Mouse (Mus musculus): ENCODE data around the gene Dync2h1. TPM values are rescaled to one million over a fixed set of nuclear protein-coding genes. Genes with fewer than 3 reads are reported as not detected.

Dync2h1 gene
- polyA plus RNA-seq, 1 experiment from 2014 or later, result 11.6 TPM

GRCm38 (mm10) chr9:7154391-7154790 is 29.9 kb downstream of the Dync2h1 start:
- no peak overlapping the region for H3K4me2 ChIP-seq (replicated peaks)
- 83% methylated on average over 2 of the region's 2 CpGs for WGBS
- no peaks in the 10 kb centered on the region for H3K4me1 ChIP-seq (replicated peaks)
- no peak overlapping the region for H3K27ac ChIP-seq
- no peak for ATAC-seq
- H3K27me3 ChIP-seq (replicated peaks), result no peaks in the 10 kb centered on the region
- H3K4me3 ChIP-seq (replicated peaks), result no peak overlapping the region
- no peaks in the 10 kb centered on the region for H3K9me3 ChIP-seq
- no peaks in the 10 kb centered on the region for H3K36me3 ChIP-seq
- no peak overlapping the region for H3K9ac ChIP-seq

- H3K4me2 ChIP-seq (replicated peaks), result no peak overlapping the region
These were observed 61.4 kb downstream of the Dync2h1 start for GRCm38 (mm10) chr9:7122863-7123262.

GRCm38 (mm10) chr9:7110166-7110565 is 74.1 kb downstream of the Dync2h1 start:
- WGBS, result 54% methylated on average over 1 of the region's 1 CpGs
- Histone ChIP-seq H3K27me3 (replicated peaks) (no peaks in the 10 kb centered on the region), H3K4me3 (replicated peaks) (no peak overlapping the region), H3K4me1 (replicated peaks) (no peaks in the 10 kb centered on the region), H3K27ac (no peak overlapping the region), H3K9ac (no peak overlapping the region), H3K9me3 (no peaks in the 10 kb centered on the region), H3K4me2 (replicated peaks) (no peak overlapping the region), H3K36me3 (no peaks in the 10 kb centered on the region)
- ATAC-seq, result no peak

More at GRCm38 (mm10) chr9:7122863-7123262, 61.4 kb downstream of the Dync2h1 start:
- ATAC-seq, result no peak
- no peaks in the 10 kb centered on the region for H3K27me3 ChIP-seq (replicated peaks)
- H3K4me3 ChIP-seq (replicated peaks), result no peak overlapping the region
- no peaks in the 10 kb centered on the region for H3K9me3 ChIP-seq
- H3K27ac ChIP-seq, result no peak overlapping the region
- 90% methylated on average over 2 of the region's 2 CpGs for WGBS
- H3K9ac ChIP-seq, result no peak overlapping the region
- H3K4me1 ChIP-seq (replicated peaks), result no peaks in the 10 kb centered on the region
- H3K36me3 ChIP-seq, result no peaks in the 10 kb centered on the region

- Histone ChIP-seq H3K27me3 (replicated peaks) (no peaks in the 10 kb centered on the region), H3K4me3 (replicated peaks) (no peak overlapping the region), H3K9me3 (no peaks in the 10 kb centered on the region), H3K9ac (no peak overlapping the region), H3K4me2 (replicated peaks) (no peak overlapping the region), H3K4me1 (replicated peaks) (no peaks in the 10 kb centered on the region), H3K27ac (no peak overlapping the region), H3K36me3 (no peaks in the 10 kb centered on the region)
- ATAC-seq, result no peak
These were observed 82.9 kb downstream of the Dync2h1 start for GRCm38 (mm10) chr9:7101361-7101760.

GRCm38 (mm10) chr9:7074625-7075024 is 109.6 kb downstream of the Dync2h1 start:
- no peak overlapping the region for H3K4me2 ChIP-seq (replicated peaks)
- H3K4me1 ChIP-seq (replicated peaks), result no peaks in the 10 kb centered on the region
- no peak overlapping the region for H3K4me3 ChIP-seq (replicated peaks)
- ATAC-seq, result no peak
- WGBS, result 87% methylated on average over 2 of the region's 2 CpGs
- H3K27ac ChIP-seq, result no peak overlapping the region
- no peaks in the 10 kb centered on the region for H3K36me3 ChIP-seq
- no peak overlapping the region for H3K9ac ChIP-seq
- no peaks in the 10 kb centered on the region for H3K9me3 ChIP-seq
- no peaks in the 10 kb centered on the region for H3K27me3 ChIP-seq (replicated peaks)

- H3K4me2 ChIP-seq (replicated peaks), result no peak overlapping the region
- no peaks in the 10 kb centered on the region for H3K9me3 ChIP-seq
- WGBS, result 74% methylated on average over 3 of the region's 3 CpGs
- no peaks in the 10 kb centered on the region for H3K4me1 ChIP-seq (replicated peaks)
- H3K27ac ChIP-seq, result no peak overlapping the region
- no peaks in the 10 kb centered on the region for H3K27me3 ChIP-seq (replicated peaks)
- ATAC-seq, result no peak
- no peak overlapping the region for H3K9ac ChIP-seq
- H3K36me3 ChIP-seq, result no peaks in the 10 kb centered on the region
- H3K4me3 ChIP-seq (replicated peaks), result no peak overlapping the region
These were observed 113.4 kb downstream of the Dync2h1 start for GRCm38 (mm10) chr9:7070846-7071245.

GRCm38 (mm10) chr9:7050588-7050987 is 133.7 kb downstream of the Dync2h1 start:
- 78% methylated on average over 3 of the region's 3 CpGs for WGBS
- no peaks in the 10 kb centered on the region for H3K36me3 ChIP-seq
- no peaks in the 10 kb centered on the region for H3K9me3 ChIP-seq

GRCm38 (mm10) chr9:7042635-7043273 is 141.5 kb downstream of the Dync2h1 start:
- H3K4me1 ChIP-seq (replicated peaks), result no peaks in the 10 kb centered on the region
- no peak overlapping the region for H3K4me2 ChIP-seq (replicated peaks)
- no peak overlapping the region for H3K9ac ChIP-seq
- no peaks in the 10 kb centered on the region for H3K27me3 ChIP-seq (replicated peaks)
- no peak overlapping the region for H3K27ac ChIP-seq
- 0 out of 2 replicates have a peak, but pooled peaks cover 5% of the 10 kb centered on the region for H3K36me3 ChIP-seq
- no peaks in the 10 kb centered on the region for H3K9me3 ChIP-seq
- ATAC-seq, result no peak
- 86% methylated on average over 5 of the region's 5 CpGs for WGBS
- H3K4me3 ChIP-seq (replicated peaks), result no peak overlapping the region

More at GRCm38 (mm10) chr9:7050588-7050987, 133.7 kb downstream of the Dync2h1 start:
- Histone ChIP-seq H3K27me3 (replicated peaks) (no peaks in the 10 kb centered on the region), H3K4me3 (replicated peaks) (no peak overlapping the region), H3K4me2 (replicated peaks) (no peak overlapping the region), H3K27ac (no peak overlapping the region), H3K4me1 (replicated peaks) (no peaks in the 10 kb centered on the region), H3K9ac (no peak overlapping the region)
- no peak for ATAC-seq

- no peaks in the 10 kb centered on the region for H3K27me3 ChIP-seq (replicated peaks)
- H3K36me3 ChIP-seq, result 0 out of 2 replicates have a peak, but pooled peaks cover 5% of the 10 kb centered on the region
- no peak overlapping the region for H3K27ac ChIP-seq
- H3K4me1 ChIP-seq (replicated peaks), result no peaks in the 10 kb centered on the region
- no peak overlapping the region for H3K9ac ChIP-seq
- no peak overlapping the region for H3K4me3 ChIP-seq (replicated peaks)
- 85% methylated on average over 5 of the region's 5 CpGs for WGBS
- no peak overlapping the region for H3K4me2 ChIP-seq (replicated peaks)
- no peak for ATAC-seq
- no peaks in the 10 kb centered on the region for H3K9me3 ChIP-seq
These were observed 143.0 kb downstream of the Dync2h1 start for GRCm38 (mm10) chr9:7041231-7041630.

GRCm38 (mm10) chr9:7032553-7032952 is 151.7 kb downstream of the Dync2h1 start:
- no peaks in the 10 kb centered on the region for H3K36me3 ChIP-seq
- no peaks in the 10 kb centered on the region for H3K27me3 ChIP-seq (replicated peaks)
- no peak overlapping the region for H3K9ac ChIP-seq
- ATAC-seq, result no peak
- H3K4me3 ChIP-seq (replicated peaks), result no peak overlapping the region
- no peak overlapping the region for H3K4me2 ChIP-seq (replicated peaks)
- 87% methylated on average over 2 of the region's 2 CpGs for WGBS
- H3K9me3 ChIP-seq, result no peaks in the 10 kb centered on the region
- no peaks in the 10 kb centered on the region for H3K4me1 ChIP-seq (replicated peaks)
- H3K27ac ChIP-seq, result no peak overlapping the region

- Histone ChIP-seq H3K9ac (no peak overlapping the region), H3K27me3 (replicated peaks) (no peaks in the 10 kb centered on the region), H3K27ac (no peak overlapping the region), H3K36me3 (no peaks in the 10 kb centered on the region), H3K4me1 (replicated peaks) (no peaks in the 10 kb centered on the region), H3K4me3 (replicated peaks) (no peak overlapping the region), H3K9me3 (no peaks in the 10 kb centered on the region), H3K4me2 (replicated peaks) (no peak overlapping the region)
- ATAC-seq, result no peak
These were observed 168.6 kb downstream of the Dync2h1 start for GRCm38 (mm10) chr9:7015600-7015999.

GRCm38 (mm10) chr9:7014733-7015132 is 169.5 kb downstream of the Dync2h1 start:
- Histone ChIP-seq H3K4me1 (replicated peaks) (no peaks in the 10 kb centered on the region), H3K4me3 (replicated peaks) (no peak overlapping the region), H3K27me3 (replicated peaks) (no peaks in the 10 kb centered on the region), H3K9ac (no peak overlapping the region), H3K36me3 (no peaks in the 10 kb centered on the region), H3K4me2 (replicated peaks) (no peak overlapping the region), H3K9me3 (no peaks in the 10 kb centered on the region), H3K27ac (no peak overlapping the region)
- 85% methylated on average over 1 of the region's 1 CpGs for WGBS
- ATAC-seq, result no peak

GRCm38 (mm10) chr9:7009785-7010184 is 174.5 kb downstream of the Dync2h1 start:
- H3K4me1 ChIP-seq (replicated peaks), result no peaks in the 10 kb centered on the region
- no peak overlapping the region for H3K27ac ChIP-seq
- no peak overlapping the region for H3K9ac ChIP-seq
- no peak overlapping the region for H3K4me3 ChIP-seq (replicated peaks)
- no peaks in the 10 kb centered on the region for H3K36me3 ChIP-seq
- no peaks in the 10 kb centered on the region for H3K9me3 ChIP-seq
- no peak for ATAC-seq
- no peaks in the 10 kb centered on the region for H3K27me3 ChIP-seq (replicated peaks)
- no peak overlapping the region for H3K4me2 ChIP-seq (replicated peaks)
- WGBS, result 54% methylated on average over 3 of the region's 3 CpGs
